Mouse (Mus musculus) neural tube, embryonic 11.5 days (tissue): ENCODE measurements at regions not wholly inside any gene's neighbourhood (a gene's known extent, or its start where the extent isn't known, plus 50 kb on each side); places are given as distances from the start of the nearest gene placed in this dataset.

Source experiments
- ATAC-seq: fragments of 200-750 bp; cut with Nextera tagmentation; 2 replicates; pipeline ENCODE4 v1.8.0; 2017; ENCODE audit warnings: moderate number of reproducible peaks, mild to moderate bottlenecking, moderate TSS enrichment, moderate library complexity; ENCODE audit not compliant: insufficient read depth, low FRiP score, low TSS enrichment
- DNase-seq: peaks from one replicate; pipeline ENCODE4 v3.0.0-alpha.2; 2015; ENCODE audit warnings: low spot score
- H3K27ac ChIP-seq: fragments of 300-500 bp; sonication (generic); 2 replicates; pipeline ENCODE4 v1.5.1; 2014; ENCODE audit warnings: low read depth, mild to moderate bottlenecking, low read length
- H3K27me3 ChIP-seq: fragments of 300-500 bp; sonication (generic); 2 replicates; pipeline ENCODE4 v1.6.1; 2014; ENCODE audit warnings: mild to moderate bottlenecking, low read length, mixed read lengths; ENCODE audit not compliant: control insufficient read depth, insufficient read depth
- H3K36me3 ChIP-seq: fragments of 300-500 bp; sonication (generic); 2 replicates; pipeline ENCODE4 v1.6.1; 2014; ENCODE audit warnings: mild to moderate bottlenecking, low read length, moderate library complexity, mixed read lengths; ENCODE audit not compliant: control insufficient read depth, insufficient read depth
- H3K4me1 ChIP-seq: fragments of 300-500 bp; sonication (generic); 2 replicates; pipeline ENCODE4 v1.6.1; 2014; ENCODE audit warnings: low read length, mixed read lengths; ENCODE audit not compliant: control insufficient read depth, insufficient read depth
- H3K4me2 ChIP-seq: fragments of 300-500 bp; sonication (generic); 2 replicates; pipeline ENCODE4 v1.6.1; 2014; ENCODE audit warnings: low read depth, mild to moderate bottlenecking, moderate library complexity
- H3K4me3 ChIP-seq: fragments of 300-500 bp; sonication (generic); 2 replicates; pipeline ENCODE4 v1.5.1; 2014; ENCODE audit warnings: low read depth, low read length
- H3K9ac ChIP-seq: fragments of 300-500 bp; sonication (generic); 2 replicates; pipeline ENCODE4 v1.6.1; 2014; ENCODE audit warnings: mild to moderate bottlenecking, low read length
- H3K9me3 ChIP-seq: fragments of 300-500 bp; sonication (generic); 2 replicates; pipeline ENCODE4 v1.6.1; 2016; ENCODE audit warnings: low read length; ENCODE audit not compliant: control insufficient read depth
- WGBS: fragments of 180-500 bp; shearing (Covaris S2); extraction: QIAGEN DNeasy Blood & Tissue Kit; methylation state at CpG from one replicate; pipeline ENCODE4 v1.1.7; 2014; 5-methylcytosine and 5-hydroxymethylcytosine counted together

- H3K27me3 ChIP-seq, result no peaks in the 10 kb centered on the region
- no peak overlapping the region for H3K4me3 ChIP-seq
- ATAC-seq (no peak), DNase-seq (no peak)
- H3K36me3 ChIP-seq, result no peaks in the 10 kb centered on the region
- H3K9me3 ChIP-seq, result no peaks in the 10 kb centered on the region
- H3K4me1 ChIP-seq, result peaks cover 3% of the 10 kb centered on the region
- no peak overlapping the region for H3K4me2 ChIP-seq
- no peak overlapping the region for H3K9ac ChIP-seq
- 75% methylated on average over 14 of the region's 14 CpGs for WGBS
- no peak overlapping the region for H3K27ac ChIP-seq
Observed at GRCm38 (mm10) chr7:133435596-133436357, 166.2 kb downstream of the Tex36 start.

GRCm38 (mm10) chr7:133434027-133434820 is 167.7 kb downstream of the Tex36 start:
- ATAC-seq, result no peak
- Histone ChIP-seq H3K4me1 (peaks cover 3% of the 10 kb centered on the region; the same call in 1 of the 2 replicates), H3K9ac (no peak overlapping the region), H3K27ac (no peak overlapping the region), H3K4me2 (no peak overlapping the region), H3K36me3 (no peaks in the 10 kb centered on the region), H3K4me3 (no peak overlapping the region), H3K27me3 (no peaks in the 10 kb centered on the region), H3K9me3 (no peaks in the 10 kb centered on the region)
- 75% methylated on average over 17 of the region's 17 CpGs for WGBS
- DNase-seq, result no peak

GRCm38 (mm10) chr7:133432343-133432742 is 169.6 kb downstream of the Tex36 start:
- 86% methylated on average over 1 of the region's 1 CpGs for whole genome bisulfite sequencing
- ATAC-seq (no peak), DNase-seq (no peak)
- Histone ChIP-seq H3K4me3 (no peak overlapping the region), H3K27ac (no peak overlapping the region), H3K27me3 (no peaks in the 10 kb centered on the region), H3K9ac (no peak overlapping the region), H3K36me3 (no peaks in the 10 kb centered on the region), H3K9me3 (no peaks in the 10 kb centered on the region), H3K4me1 (no peaks in the 10 kb centered on the region), H3K4me2 (no peak overlapping the region)

GRCm38 (mm10) chr7:133402072-133402471 is 199.9 kb downstream of the Tex36 start:
- Histone ChIP-seq H3K9me3 (no peaks in the 10 kb centered on the region), H3K36me3 (no peaks in the 10 kb centered on the region), H3K9ac (no peak overlapping the region), H3K27ac (no peak overlapping the region), H3K4me1 (no peaks in the 10 kb centered on the region), H3K4me2 (no peak overlapping the region), H3K4me3 (no peak overlapping the region), H3K27me3 (no peaks in the 10 kb centered on the region)
- no peak for ATAC-seq
- WGBS, result 64% methylated on average over 2 of the region's 2 CpGs
- no peak for DNase-seq

- DNase-seq, result no peak
- Histone ChIP-seq H3K4me3 (no peak overlapping the region), H3K27ac (no peak overlapping the region), H3K27me3 (no peaks in the 10 kb centered on the region), H3K4me2 (no peak overlapping the region), H3K9me3 (no peaks in the 10 kb centered on the region), H3K4me1 (no peaks in the 10 kb centered on the region), H3K9ac (no peak overlapping the region), H3K36me3 (no peaks in the 10 kb centered on the region)
- ATAC-seq, result no peak
- 89% methylated on average over 4 of the region's 4 CpGs for WGBS
Observed at GRCm38 (mm10) chr7:133400691-133401090, 201.3 kb downstream of the Tex36 start.

GRCm38 (mm10) chr7:133388716-133389115 is 213.2 kb downstream of the Tex36 start:
- H3K4me2 ChIP-seq, result no peak overlapping the region
- H3K9ac ChIP-seq, result no peak overlapping the region
- no peak overlapping the region for H3K4me3 ChIP-seq
- 88% methylated on average over 6 of the region's 6 CpGs for WGBS
- ATAC-seq (no peak), DNase-seq (no peak)
- no peaks in the 10 kb centered on the region for H3K27me3 ChIP-seq
- no peaks in the 10 kb centered on the region for H3K4me1 ChIP-seq
- no peak overlapping the region for H3K27ac ChIP-seq
- no peaks in the 10 kb centered on the region for H3K36me3 ChIP-seq
- no peaks in the 10 kb centered on the region for H3K9me3 ChIP-seq

- ATAC-seq (no peak), DNase-seq (no peak)
- Histone ChIP-seq H3K36me3 (no peaks in the 10 kb centered on the region), H3K27me3 (no peaks in the 10 kb centered on the region), H3K9ac (no peak overlapping the region), H3K4me2 (no peak overlapping the region), H3K9me3 (no peaks in the 10 kb centered on the region), H3K27ac (no peak overlapping the region), H3K4me3 (no peak overlapping the region), H3K4me1 (no peaks in the 10 kb centered on the region)
- WGBS, result 69% methylated on average over 7 of the region's 7 CpGs
Observed at GRCm38 (mm10) chr7:133382032-133382712, 219.8 kb downstream of the Tex36 start.

- DNase-seq (no peak), ATAC-seq (no peak)
- H3K4me3 ChIP-seq, result no peak overlapping the region
- H3K4me1 ChIP-seq, result no peaks in the 10 kb centered on the region
- H3K36me3 ChIP-seq, result no peaks in the 10 kb centered on the region
- WGBS, result 85% methylated on average over 1 of the region's 1 CpGs
- H3K27me3 ChIP-seq, result no peaks in the 10 kb centered on the region
- no peak overlapping the region for H3K4me2 ChIP-seq
- no peak overlapping the region for H3K9ac ChIP-seq
- no peaks in the 10 kb centered on the region for H3K9me3 ChIP-seq
- no peak overlapping the region for H3K27ac ChIP-seq
Observed at GRCm38 (mm10) chr7:133379373-133379772, 222.6 kb downstream of the Tex36 start.
